Mouse (Mus musculus) heart, postnatal 10 days (tissue): ENCODE data around the gene Rln1. TPM values are rescaled to one million over a fixed set of nuclear protein-coding genes. Genes with fewer than 3 reads are reported as not detected.

Experiments used
- DNase-seq, 2 experiments: peaks; one replicate each; pipeline ENCODE4 v3.0.0; 2021
- intact Hi-C: fragments of 180-260 bp; cut with DNase I; formaldehyde crosslinking; loops from one replicate; pipeline ENCODE4 v1.15.1; 2025
- total RNA-seq, 2 experiments: library from RNA; stranded (reverse); gene quantifications; 2 replicates each; pipeline ENCODE4 v1.2.3; 2021

The Rln1 gene
- total RNA-seq, 2 experiments from 2014 or later = not detected

GRCm38 (mm10) chr19:29302119-29302518 lies 32.4 kb downstream of the Rln1 start:
- DNase-seq = no peak
- intact Hi-C loops = no loop called here

GRCm38 (mm10) chr19:29300919-29301318 lies 33.6 kb downstream of the Rln1 start:
- DNase-seq = no peak
- intact Hi-C loops = no loop called here

GRCm38 (mm10) chr19:29297366-29297765 lies 37.1 kb downstream of the Rln1 start:
- no peak for DNase-seq
- intact Hi-C loops = no loop called here

GRCm38 (mm10) chr19:29296166-29296565 lies 38.3 kb downstream of the Rln1 start:
- DNase-seq = no peak
- intact Hi-C loops = no loop called here

- intact Hi-C loops = no loop called here
- DNase-seq = no peak
These were observed 39.7 kb downstream of the Rln1 start for GRCm38 (mm10) chr19:29294756-29295155.

GRCm38 (mm10) chr19:29292546-29292945 lies 41.9 kb downstream of the Rln1 start:
- DNase-seq = no peak
- intact Hi-C loops = no loop called here

- intact Hi-C loops = no loop called here
- no peak for DNase-seq
These were observed 42.9 kb downstream of the Rln1 start for GRCm38 (mm10) chr19:29291532-29291931.

- no peak for DNase-seq
- intact Hi-C loops = no loop called here
These were observed 46.6 kb downstream of the Rln1 start for GRCm38 (mm10) chr19:29287863-29288262.

GRCm38 (mm10) chr19:29285451-29285869 lies 49.0 kb downstream of the Rln1 start:
- intact Hi-C loops = no loop called here

More at GRCm38 (mm10) chr19:29285451-29285869, 49.0 kb downstream of the Rln1 start:
- DNase-seq = no peak

Other genes starting within 250 kb of the Rln1 start
- 1 to 10 TPM; 6.5 to 8.2 TPM for gene Rcl1, start 233.3 kb downstream of the Rln1 start, total RNA-seq
- 10 to 100 TPM; 16.9 to 17.6 TPM for gene Jak2, start 82.8 kb downstream of the Rln1 start, total RNA-seq
- gene Insl6, start 9.3 kb downstream of the Rln1 start, total RNA-seq = under 1 TPM in 1 of 2 experiments, not detected in 1; 0.38 TPM
- gene Plgrkt, start 32.7 kb upstream of the Rln1 start, total RNA-seq = 10 to 100 TPM; 27.9 to 38.6 TPM
- gene Cd274, start 32.8 kb upstream of the Rln1 start, total RNA-seq = 1 to 10 TPM; 1.7 to 2.0 TPM
- not detected for gene Pdcd1lg2, start 76.2 kb upstream of the Rln1 start, total RNA-seq
- gene Ric1, start 187.6 kb upstream of the Rln1 start, total RNA-seq = 10 to 100 TPM; 32.8 to 36.3 TPM